Mouse (Mus musculus) hindbrain, embryonic 11.5 days (tissue): ENCODE data around the gene Ptgdr2. TPM values are rescaled to one million over a fixed set of nuclear protein-coding genes. Genes with fewer than 3 reads are reported as not detected.

Source experiments
- ATAC-seq: fragments of 200-750 bp; cut with Nextera tagmentation; 2 replicates; pipeline ENCODE4 v1.8.0; 2017; ENCODE audit warnings: mild to moderate bottlenecking, moderate TSS enrichment, moderate library complexity; ENCODE audit not compliant: low FRiP score
- DNase-seq: peaks from one replicate; pipeline ENCODE4 v3.0.0-alpha.2; 2015; ENCODE audit warnings: low spot score
- H3K27ac ChIP-seq: fragments of 300-500 bp; sonication (generic); 2 replicates; pipeline ENCODE4 v1.5.1; 2014; ENCODE audit warnings: mild to moderate bottlenecking, low read depth, low read length
- H3K27me3 ChIP-seq: fragments of 300-500 bp; sonication (generic); 2 replicates; pipeline ENCODE4 v1.6.1; 2014; ENCODE audit warnings: mild to moderate bottlenecking, low read length, moderate library complexity, mixed read lengths; ENCODE audit not compliant: control insufficient read depth, insufficient read depth
- H3K36me3 ChIP-seq: fragments of 300-500 bp; sonication (generic); 2 replicates; pipeline ENCODE4 v1.6.1; 2014; ENCODE audit warnings: mild to moderate bottlenecking, low read length, moderate library complexity, mixed read lengths; ENCODE audit not compliant: control insufficient read depth, insufficient read depth
- H3K4me1 ChIP-seq: fragments of 300-500 bp; sonication (generic); replicated peaks from 2 replicates; pipeline ENCODE4 v1.6.1; 2014; ENCODE audit warnings: low read length, mixed read lengths; ENCODE audit not compliant: control insufficient read depth, insufficient read depth
- H3K4me2 ChIP-seq: fragments of 300-500 bp; sonication (generic); replicated peaks from 2 replicates; pipeline ENCODE4 v1.6.1; 2014; ENCODE audit warnings: mild to moderate bottlenecking, low read depth, low read length
- H3K4me3 ChIP-seq: fragments of 300-500 bp; sonication (generic); 2 replicates; pipeline ENCODE4 v1.5.1; 2014; ENCODE audit warnings: low read depth, low read length
- H3K9ac ChIP-seq: fragments of 300-500 bp; sonication (generic); 2 replicates; pipeline ENCODE4 v1.6.1; 2014; ENCODE audit warnings: low read depth, low read length
- H3K9me3 ChIP-seq: fragments of 300-500 bp; sonication (generic); 2 replicates; pipeline ENCODE4 v1.6.1; 2016; ENCODE audit warnings: low read length; ENCODE audit not compliant: control insufficient read depth
- WGBS: fragments of 180-500 bp; shearing (Covaris S2); extraction: QIAGEN DNeasy Blood & Tissue Kit; methylation state at CpG from one replicate; pipeline ENCODE4 v1.1.7; 2014; 5-methylcytosine and 5-hydroxymethylcytosine counted together
- polyA plus RNA-seq: library from polyadenylated mRNA; unstranded; fragments of >200 nt; fragmentation: Nextera tagmentation; extraction: Ambion mirVana; gene quantifications from 2 replicates; pipeline ENCODE4 v1.2.1, GENCODE M21; 2014

The Ptgdr2 gene
- polyA plus RNA-seq, 1 experiment from 2014 or later: not detected

- no peaks in the 10 kb centered on the region for H3K9me3 ChIP-seq
- WGBS: 57% methylated on average over 2 of the region's 2 CpGs
- no peak within 1 kb of the TSS for H3K9ac ChIP-seq
Measured at GRCm38 (mm10) chr19:10920532-10920931, 16.4 kb upstream of the Ptgdr2 start, which contains the start of gene Zp1. Zp1 (minus strand) TSS chr19:10920632.

DNA sequence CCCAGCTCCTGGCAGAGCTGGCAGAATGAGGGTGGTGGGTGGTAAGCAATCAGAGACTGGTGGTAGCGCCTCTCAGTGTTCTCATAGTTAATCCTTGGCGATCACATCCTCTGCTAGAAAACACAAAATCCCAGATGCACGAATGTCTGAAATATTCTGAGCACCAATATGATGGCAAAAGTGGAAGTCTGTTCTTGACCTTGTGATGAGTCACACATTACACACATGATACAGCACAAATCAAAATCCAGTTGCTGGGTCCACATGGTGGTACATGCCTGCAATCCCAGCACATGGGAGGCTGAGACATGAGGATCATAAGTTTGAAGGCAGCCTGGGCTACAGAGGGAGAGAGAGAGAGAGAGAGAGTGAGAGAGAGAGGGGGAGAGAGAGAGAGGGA, 15.9 kb upstream of the Ptgdr2 start:
- no peaks in the 10 kb centered on the region for H3K9me3 ChIP-seq
- ATAC-seq (no peak), DNase-seq (no peak)
- no peak overlapping the region for H3K27ac ChIP-seq
- H3K4me2 ChIP-seq: no peak overlapping the region
- H3K27me3 ChIP-seq: no peaks in the 10 kb centered on the region
- H3K9ac ChIP-seq: no peak overlapping the region
- H3K36me3 ChIP-seq: no peaks in the 10 kb centered on the region
- WGBS: 73% methylated on average over 3 of the region's 3 CpGs
- no peak overlapping the region for H3K4me3 ChIP-seq
- H3K4me1 ChIP-seq: no peaks in the 10 kb centered on the region

More at GRCm38 (mm10) chr19:10920532-10920931, 16.4 kb upstream of the Ptgdr2 start, which contains the start of gene Zp1:
- ATAC-seq (no peak), DNase-seq (no peak)
- Histone ChIP-seq H3K4me2 (no peak within 1 kb of the TSS), H3K4me3 (no peak within 1 kb of the TSS), H3K27ac (no peak within 1 kb of the TSS), H3K27me3 (no peaks in the 10 kb centered on the region), H3K36me3 (no peaks in the 10 kb centered on the region), H3K4me1 (no peaks in the 10 kb centered on the region)

DNA sequence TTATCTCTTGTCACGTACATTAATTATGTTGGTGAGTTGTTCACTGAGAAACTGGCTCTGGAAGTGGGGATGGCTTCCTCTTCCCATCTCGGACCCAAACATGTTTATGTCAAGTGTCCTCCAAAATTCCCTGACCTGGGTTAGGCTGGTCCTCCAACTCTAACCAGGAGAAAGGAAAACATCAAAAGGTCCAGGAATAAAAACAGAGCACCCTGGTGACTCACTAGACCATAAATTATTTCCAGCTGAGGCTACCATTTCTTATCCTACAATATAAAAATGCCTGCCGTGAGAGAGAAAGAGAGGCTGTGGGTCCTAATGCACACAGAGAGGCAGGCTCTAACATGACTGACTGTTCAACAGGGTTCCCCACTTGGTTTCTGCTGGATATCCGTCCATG, 12.7 kb upstream of the Ptgdr2 start:
- Histone ChIP-seq H3K27me3 (no peaks in the 10 kb centered on the region), H3K9me3 (no peaks in the 10 kb centered on the region), H3K9ac (no peak overlapping the region), H3K36me3 (no peaks in the 10 kb centered on the region), H3K27ac (no peak overlapping the region), H3K4me1 (no peaks in the 10 kb centered on the region), H3K4me2 (no peak overlapping the region), H3K4me3 (no peak overlapping the region)
- DNase-seq: no peak
- no peak for ATAC-seq
- WGBS: 59% methylated on average over 4 of the region's 4 CpGs

DNA sequence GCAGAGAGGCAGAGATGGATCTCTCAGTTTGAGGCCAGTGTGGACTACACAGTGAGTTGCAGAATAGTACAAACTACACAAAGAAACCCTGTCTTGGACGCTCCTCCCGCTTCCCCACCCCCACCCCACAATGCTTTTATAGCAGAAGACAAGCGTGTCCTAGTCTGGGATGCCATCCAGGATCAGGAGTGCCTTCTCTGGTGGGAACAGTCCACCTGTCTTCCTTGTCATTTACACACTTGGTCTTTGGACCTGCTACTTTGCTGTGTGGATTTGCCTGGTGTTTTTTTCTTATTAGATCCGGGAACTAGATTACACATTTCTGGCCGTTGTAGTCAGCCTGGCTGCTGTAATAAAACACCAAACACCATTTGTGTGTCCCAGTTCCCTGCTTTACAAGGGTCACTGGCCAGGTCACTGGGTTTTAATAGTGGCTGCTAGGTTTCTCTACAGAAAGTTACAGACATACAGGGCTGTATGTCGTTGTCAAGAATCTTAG, 10.8 kb upstream of the Ptgdr2 start:
- H3K4me3 ChIP-seq: no peak overlapping the region
- no peaks in the 10 kb centered on the region for H3K4me1 ChIP-seq
- no peaks in the 10 kb centered on the region for H3K27me3 ChIP-seq
- WGBS: 22% methylated on average over 6 of the region's 6 CpGs
- H3K36me3 ChIP-seq: no peaks in the 10 kb centered on the region
- DNase-seq: peak; percentile 30
- peak overlapping the region; percentile 51; the same call in 1 of the 2 replicates for H3K27ac ChIP-seq
- H3K9me3 ChIP-seq: no peaks in the 10 kb centered on the region
- no peak overlapping the region for H3K9ac ChIP-seq
- peak; percentile 4; the same call in 1 of the 2 replicates for ATAC-seq
- H3K4me2 ChIP-seq: no peak overlapping the region

- Histone ChIP-seq H3K36me3 (no peaks in the 10 kb centered on the region), H3K27ac (peak overlapping the region; percentile 51; the same call in 1 of the 2 replicates), H3K4me2 (no peak overlapping the region), H3K9me3 (no peaks in the 10 kb centered on the region), H3K9ac (no peak overlapping the region), H3K4me1 (no peaks in the 10 kb centered on the region), H3K4me3 (no peak overlapping the region), H3K27me3 (no peaks in the 10 kb centered on the region)
- DNase-seq (no peak), ATAC-seq (0 out of 2 replicates have a peak, but pooled peaks have one; percentile 19)
- 35% methylated on average over 4 of the region's 4 CpGs for WGBS
Measured at GRCm38 (mm10) chr19:10926666-10927065, 10.3 kb upstream of the Ptgdr2 start.

DNA sequence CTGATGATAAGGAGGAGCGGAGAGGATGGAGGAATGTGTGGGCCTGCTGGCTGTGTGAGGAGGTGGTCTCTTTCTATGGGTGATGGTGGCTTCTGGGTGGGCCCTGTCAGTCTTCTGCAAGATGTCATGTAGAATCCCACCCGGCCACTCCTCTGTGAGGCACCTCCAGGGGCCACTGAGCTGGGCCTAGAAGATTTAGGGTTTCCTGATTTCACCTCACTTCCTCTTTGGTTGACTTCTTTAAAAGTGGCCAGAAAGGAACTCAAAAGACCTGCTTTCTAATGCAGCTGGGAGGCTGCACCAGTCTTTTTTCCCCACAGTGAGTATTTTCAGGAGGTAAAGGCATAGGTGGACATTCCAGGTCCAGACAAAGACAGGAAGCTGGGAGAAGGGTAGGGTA, 6.3 kb upstream of the Ptgdr2 start:
- WGBS: 96% methylated on average over 2 of the region's 2 CpGs
- Histone ChIP-seq H3K9me3 (no peaks in the 10 kb centered on the region), H3K27ac (no peak overlapping the region), H3K9ac (no peak overlapping the region), H3K4me2 (no peak overlapping the region), H3K4me3 (no peak overlapping the region), H3K4me1 (no peaks in the 10 kb centered on the region), H3K36me3 (no peaks in the 10 kb centered on the region), H3K27me3 (no peaks in the 10 kb centered on the region)
- no peak for DNase-seq
- ATAC-seq: no peak

GRCm38 (mm10) chr19:10935029-10935428, 1.9 kb upstream of the Ptgdr2 start:
- Histone ChIP-seq H3K4me3 (no peak overlapping the region), H3K9ac (no peak overlapping the region), H3K36me3 (no peaks in the 10 kb centered on the region), H3K4me2 (no peak overlapping the region), H3K9me3 (no peaks in the 10 kb centered on the region), H3K27me3 (no peaks in the 10 kb centered on the region), H3K4me1 (no peaks in the 10 kb centered on the region), H3K27ac (no peak overlapping the region)
- 40% methylated on average over 5 of the region's 5 CpGs for WGBS
- DNase-seq (no peak), ATAC-seq (no peak)

- ATAC-seq (no peak), DNase-seq (no peak)
- H3K4me2 ChIP-seq: no peak overlapping the region
- no peak overlapping the region for H3K4me3 ChIP-seq
- H3K4me1 ChIP-seq: no peaks in the 10 kb centered on the region
- no peaks in the 10 kb centered on the region for H3K9me3 ChIP-seq
- no peaks in the 10 kb centered on the region for H3K36me3 ChIP-seq
- H3K9ac ChIP-seq: no peak overlapping the region
- H3K27me3 ChIP-seq: no peaks in the 10 kb centered on the region
- WGBS: 91% methylated on average over 5 of the region's 5 CpGs
- H3K27ac ChIP-seq: no peak overlapping the region
Measured at GRCm38 (mm10) chr19:10936077-10936476, 883 bp upstream of the Ptgdr2 start.

GRCm38 (mm10) chr19:10938771-10939170, 1.8 kb downstream of the Ptgdr2 start:
- Histone ChIP-seq H3K27ac (no peak overlapping the region), H3K9me3 (no peaks in the 10 kb centered on the region), H3K27me3 (no peaks in the 10 kb centered on the region), H3K4me2 (no peak overlapping the region), H3K4me3 (no peak overlapping the region), H3K9ac (no peak overlapping the region), H3K4me1 (0 out of 2 replicates have a peak, but pooled peaks cover 4% of the 10 kb centered on the region), H3K36me3 (no peaks in the 10 kb centered on the region; the same call in 1 of the 2 replicates)
- DNase-seq (no peak), ATAC-seq (no peak)
- 56% methylated on average over 3 of the region's 3 CpGs for WGBS
